Mouse (Mus musculus) MEL (cell line): ENCODE measurements around the gene Shbg. TPM values are rescaled to one million over a fixed set of nuclear protein-coding genes. Genes with fewer than 3 reads are reported as not detected.

Source experiments
- DNase-seq: peaks from one replicate; pipeline ENCODE4 v3.0.0; 2011; ENCODE audit warnings: low read depth, low spot score
- H3K27ac ChIP-seq: 2 replicates; pipeline ENCODE4 v1.5.1; 2012; ENCODE audit warnings: low read depth, mild to moderate bottlenecking, control low read depth, low read length, moderate library complexity; ENCODE audit not compliant: control insufficient read depth
- H3K27me3 ChIP-seq, 2 experiments: fragments of 150-350 bp in 1 of 2; sonication (generic) in 1 of 2; 2 replicates each; pipeline ENCODE4 v1.6.1; 2012; ENCODE audit warnings: low read length in 2 of 2, mild to moderate bottlenecking in 2 of 2, improper control_type of control experiment in 1 of 2, moderate library complexity in 1 of 2; ENCODE audit not compliant: insufficient read depth in 2 of 2, control insufficient read depth in 1 of 2
- H3K36me3 ChIP-seq, 2 experiments: 2 replicates each; pipeline ENCODE4 v1.6.1; 2012 to 2014; ENCODE audit warnings: low read length in 2 of 2, improper control_type of control experiment in 1 of 2, inconsistent platforms in 1 of 2, mild to moderate bottlenecking in 1 of 2; ENCODE audit not compliant: insufficient read depth in 2 of 2, control insufficient read depth in 1 of 2
- H3K4me1 ChIP-seq, 2 experiments: fragments of 150-350 bp in 1 of 2; sonication (generic) in 1 of 2; 2 replicates each; pipeline ENCODE4 v1.6.1; 2012; ENCODE audit warnings: low read length in 2 of 2, improper control_type of control experiment in 1 of 2, mild to moderate bottlenecking in 1 of 2; ENCODE audit not compliant: insufficient read depth in 2 of 2, control insufficient read depth in 1 of 2
- H3K4me3 ChIP-seq, 2 experiments: fragments of 150-350 bp in 1 of 2; sonication (generic) in 1 of 2; 2 replicates each; pipeline ENCODE4 v1.5.1; 2012; ENCODE audit warnings: low read depth in 2 of 2, low read length in 2 of 2, mild to moderate bottlenecking in 2 of 2, moderate library complexity in 2 of 2, control low read depth in 1 of 2, improper control_type of control experiment in 1 of 2; ENCODE audit not compliant: control insufficient read depth in 1 of 2, insufficient read depth in 1 of 2
- H3K79me2 ChIP-seq: 2 replicates; pipeline ENCODE4 v1.6.1; 2012; ENCODE audit warnings: mild to moderate bottlenecking, low read length, moderate library complexity; ENCODE audit not compliant: control insufficient read depth, poor library complexity, insufficient read depth
- H3K9ac ChIP-seq: 2 replicates; pipeline ENCODE4 v1.6.1; 2012; ENCODE audit warnings: low read depth, mild to moderate bottlenecking, control low read depth, low read length, moderate library complexity; ENCODE audit not compliant: control insufficient read depth, poor library complexity, severe bottlenecking
- H3K9me3 ChIP-seq: fragments of 150-350 bp; sonication (generic); replicated peaks from 2 replicates; pipeline ENCODE4 v1.6.1; 2012; ENCODE audit warnings: mild to moderate bottlenecking, low read length, improper control_type of control experiment, moderate library complexity; ENCODE audit not compliant: insufficient read depth
- BHLHE40 ChIP-seq: IDR thresholded peaks from 2 replicates; pipeline ENCODE4 v1.6.1; 2012; ENCODE audit warnings: low read depth, mild to moderate bottlenecking, inconsistent platforms, low read length, improper control_type of control experiment, borderline replicate concordance
- CTCF ChIP-seq, 3 experiments: IDR thresholded peaks in 2 of 3; conservative IDR thresholded peaks in 1 of 3; 2 replicates each; pipeline ENCODE4 v1.5.1; 2011 to 2012; ENCODE audit warnings: low read length in 3 of 3, low read depth in 2 of 3, mild to moderate bottlenecking in 2 of 3, improper control_type of control experiment in 1 of 3, inconsistent platforms in 1 of 3, mixed read lengths in 1 of 3, moderate library complexity in 1 of 3; ENCODE audit not compliant: control insufficient read depth in 1 of 3, insufficient read depth in 1 of 3, poor library complexity in 1 of 3, severe bottlenecking in 1 of 3
- MAX ChIP-seq: IDR thresholded peaks from 2 replicates; pipeline ENCODE4 v1.6.1; 2011; ENCODE audit warnings: low read length, improper control_type of control experiment
- MXI1 ChIP-seq: IDR thresholded peaks from 2 replicates; pipeline ENCODE4 v1.6.1; 2011; ENCODE audit warnings: mild to moderate bottlenecking, low read depth, low read length, improper control_type of control experiment
- NRF1 ChIP-seq: IDR thresholded peaks from 2 replicates; pipeline ENCODE4 v1.6.1; 2014; ENCODE audit warnings: low read depth, mild to moderate bottlenecking, inconsistent platforms, low read length, improper control_type of control experiment, moderate library complexity; ENCODE audit not compliant: poor library complexity, insufficient read depth, severe bottlenecking
- SIN3A ChIP-seq: IDR thresholded peaks from 2 replicates; pipeline ENCODE4 v1.6.1; 2012; ENCODE audit warnings: low read length, improper control_type of control experiment, inconsistent platforms
- TAL1 ChIP-seq: IDR thresholded peaks from 2 replicates; pipeline ENCODE4 v1.6.1; 2012; ENCODE audit warnings: mild to moderate bottlenecking, inconsistent platforms, low read length, moderate library complexity, mixed read lengths
- USF2 ChIP-seq, 2 experiments: IDR thresholded peaks; 2 replicates each; pipeline ENCODE4 v1.6.1; 2011 to 2012; ENCODE audit warnings: improper control_type of control experiment in 2 of 2, low read length in 2 of 2, borderline replicate concordance in 1 of 2, inconsistent platforms in 1 of 2, low read depth in 1 of 2, mild to moderate bottlenecking in 1 of 2; ENCODE audit not compliant: insufficient read depth in 1 of 2
- polyA plus RNA-seq, 2 experiments: library from polyadenylated mRNA; stranded (reverse) in 1 of 2; unstranded in 1 of 2; fragments of >175 nt in 1 of 2; fragments of >200 nt in 1 of 2; gene quantifications; 2 replicates each; pipeline versions ENCODE4 v1.2.1 to v1.2.4; 2012; ENCODE audit warnings: low replicate concordance in 2 of 2, low read depth in 1 of 2; ENCODE audit not compliant: insufficient read length in 2 of 2, insufficient read depth in 1 of 2, missing spikeins in 1 of 2
- total RNA-seq: library from RNA; depleted of rRNA; stranded (reverse); fragments of 300-350 nt; gene quantifications from 2 replicates; pipeline ENCODE4 v1.2.3, GENCODE M21; 2012

Gene Shbg
- total and polyA plus RNA-seq, 3 experiments: not detected

DNA sequence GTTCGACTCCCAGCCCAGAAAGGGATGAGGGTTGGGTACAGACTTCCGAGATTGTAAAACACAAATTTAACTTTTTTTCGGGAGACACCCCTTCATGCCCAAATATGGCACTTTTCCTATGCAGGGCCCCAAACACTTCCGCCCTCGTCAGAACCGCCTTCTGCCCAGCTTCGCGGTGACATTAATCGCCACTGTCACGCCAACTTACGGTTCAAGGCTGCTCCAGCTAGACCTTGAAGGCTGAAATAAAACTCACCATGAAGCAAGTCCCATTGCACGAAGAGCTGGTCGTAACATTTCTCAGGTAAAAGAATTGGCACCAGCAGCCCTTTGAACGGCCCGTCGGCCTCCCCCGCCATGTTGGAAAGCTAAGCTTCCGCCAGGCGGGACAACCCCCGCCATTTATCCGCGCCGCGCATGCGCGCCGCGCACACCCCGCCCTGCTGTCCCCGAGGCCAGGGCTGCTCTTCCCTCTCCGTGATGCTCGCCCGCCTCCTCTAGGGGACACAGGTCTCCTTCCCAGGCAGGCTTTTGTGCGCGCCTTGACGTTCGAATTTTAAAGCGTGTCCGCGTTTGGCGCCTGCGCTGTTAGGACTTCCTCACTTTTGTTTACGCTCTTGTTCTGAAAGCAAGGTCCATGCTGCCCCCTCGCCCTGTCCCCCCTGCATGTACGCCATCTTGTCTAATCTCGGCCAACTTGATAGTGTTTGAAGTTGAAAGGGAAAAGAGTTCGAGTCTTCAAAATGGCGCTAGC lies 44.7 kb upstream of the Shbg start, which contains the start of gene Mpdu1 (continued):
- peak; percentile 71 for TF ChIP-seq MXI1
- TF ChIP-seq NRF1: peak; percentile 98
- peak; percentile 81 for TF ChIP-seq MAX
- TF ChIP-seq CTCF (IDR thresholded peaks at IDR 0.05 in 2 of 3, conservative IDR thresholded peaks at IDR 0.05 in 1 of 3; ENCODE audit: control insufficient read depth in 1 of 3, insufficient read depth in 1 of 3, low read depth in 2 of 3, low read length in 3 of 3, poor library complexity in 1 of 3, severe bottlenecking in 1 of 3): no peak; a peak in 1 of 6 replicates

DNA sequence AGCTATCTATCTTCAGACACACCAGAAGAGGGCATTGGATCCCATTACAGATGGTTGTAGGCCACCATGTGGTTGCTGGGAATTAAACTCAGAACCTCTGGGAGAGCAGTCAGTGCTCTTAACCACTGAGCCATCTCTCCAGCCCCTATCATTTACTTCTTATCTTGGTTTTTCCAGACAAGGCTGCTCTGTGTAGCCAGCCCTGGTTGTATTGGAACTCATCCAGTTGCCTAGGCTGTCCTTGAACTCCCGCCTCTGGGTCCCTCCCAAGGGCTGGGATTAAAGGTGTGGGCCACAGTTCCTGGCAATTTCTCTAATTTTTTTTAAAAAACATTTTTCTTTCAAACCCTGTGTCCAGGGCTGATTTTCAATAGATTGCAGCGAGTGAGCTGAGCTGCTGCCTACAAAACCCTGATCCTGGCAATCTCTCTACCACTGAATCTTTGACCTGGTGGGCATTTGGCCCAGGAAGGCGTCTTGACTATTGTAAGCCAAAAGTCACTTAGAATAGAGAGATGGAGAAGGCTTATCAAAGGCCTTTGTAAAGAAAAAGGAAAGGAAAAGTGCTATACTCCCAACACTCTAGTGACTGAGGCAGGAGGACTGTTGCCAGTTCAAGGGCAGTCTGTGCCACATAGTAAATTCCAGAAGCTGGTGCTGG lies 43.6 kb upstream of the Shbg start:
- TF ChIP-seq MXI1 (no peak), TAL1 (0 out of 2 replicates have a peak, but pooled peaks have one; percentile 5)
- DNase-seq: peak; percentile 58
- Histone ChIP-seq H3K36me3 (peaks cover 0 to 23% of the 10 kb centered on the region in 2 experiments; a peak in 2 of 4 replicates), H3K27me3 (no peaks in the 10 kb centered on the region), H3K9me3 (no peaks in the 10 kb centered on the region), H3K9ac (peak overlapping the region; percentile 85), H3K4me1 (peaks cover 4 to 23% of the 10 kb centered on the region in 2 experiments), H3K27ac (peak overlapping the region; percentile 30), H3K4me3 (peak overlapping the region; percentile 63 to 78), H3K79me2 (peaks cover 8% of the 10 kb centered on the region)

DNA sequence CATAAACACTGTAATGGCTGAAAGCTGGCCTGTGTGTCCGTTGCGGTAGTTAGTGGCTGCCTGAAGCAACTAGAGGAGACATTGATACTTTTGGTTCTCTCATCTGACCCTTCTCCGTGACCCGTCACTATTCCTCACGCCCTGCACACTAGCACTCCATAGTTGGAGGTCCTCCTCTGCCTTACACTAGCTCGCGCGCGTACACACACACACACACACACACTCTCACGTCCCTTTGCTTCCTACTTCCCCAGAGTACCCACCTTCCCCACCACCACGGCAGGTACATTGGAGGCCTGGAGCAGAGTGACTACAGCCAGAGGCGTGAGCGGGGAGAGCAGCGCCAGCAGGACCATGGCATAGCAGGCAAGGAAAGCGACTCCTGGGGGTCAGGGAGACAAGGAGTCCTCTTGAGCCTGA lies 39.8 kb upstream of the Shbg start:
- Histone ChIP-seq H3K9me3 (no peaks in the 10 kb centered on the region), H3K4me1 (peaks cover 4 to 11% of the 10 kb centered on the region in 2 experiments), H3K4me3 (no peak overlapping the region), H3K9ac (no peak overlapping the region), H3K79me2 (peaks cover 4% of the 10 kb centered on the region; the same call in 1 of the 2 replicates), H3K36me3 (peaks cover 0 to 14% of the 10 kb centered on the region in 2 experiments; a peak in 2 of 4 replicates)
- DNase-seq: no peak
- no peak for TF ChIP-seq BHLHE40
- 0 out of 2 replicates have a peak, but pooled peaks have one; percentile 4 for TF ChIP-seq SIN3A
- TF ChIP-seq USF2 (IDR thresholded peaks at IDR 0.05; ENCODE audit: borderline replicate concordance in 1 of 2, insufficient read depth in 1 of 2, low read depth in 1 of 2, low read length in 2 of 2): no peak
- TF ChIP-seq, all 39 proteins: peak for 1
- H3K27ac ChIP-seq: no peak overlapping the region
- H3K27me3 ChIP-seq: no peaks in the 10 kb centered on the region
